Mouse (Mus musculus): ENCODE results near the gene Gm7168. TPM values are rescaled to one million over a fixed set of nuclear protein-coding genes. Genes with fewer than 3 reads are reported as not detected.

The Gm7168 gene
- polyA plus RNA-seq (2017; shearing (Covaris generic)), result not detected

DNA sequence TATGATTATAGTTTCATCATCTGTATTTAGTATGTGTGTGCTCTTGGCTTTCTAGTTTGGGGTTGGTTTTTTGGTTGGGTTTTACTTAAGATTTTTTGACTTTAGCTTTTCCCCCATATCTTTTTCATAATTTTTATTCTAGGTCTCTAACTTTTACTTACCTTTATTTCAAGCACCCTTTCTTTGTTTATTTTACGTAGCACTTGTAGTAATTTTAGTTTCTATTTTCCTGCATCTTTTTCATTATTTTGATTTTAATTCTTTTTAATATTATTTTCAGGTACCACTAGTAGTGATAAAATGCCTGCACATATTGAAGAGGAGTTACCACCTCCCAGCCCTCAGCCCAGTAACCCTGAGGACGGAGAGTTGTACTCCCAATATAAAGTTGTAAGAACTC, at the start of gene Gm7168:
Gene Gm7168 (plus strand): TSS at position 301 of the 400 bp plus-strand sequence.

Other genes with a start within 250 kb of the Gm7168 start
- 2.4 TPM for gene Afdn, start 187.8 kb upstream of the Gm7168 start, polyA plus RNA-seq (2017; shearing (Covaris generic))
- gene Tcte2, start 186.5 kb upstream of the Gm7168 start, polyA plus RNA-seq (2017; shearing (Covaris generic)), result not detected
- not detected for gene Gm7356, start 55.3 kb downstream of the Gm7168 start, polyA plus RNA-seq (2017; shearing (Covaris generic))
- not detected for gene Gm7358, start 111.2 kb downstream of the Gm7168 start, polyA plus RNA-seq (2017; shearing (Covaris generic))